Mouse (Mus musculus) macrophage (primary cell): ENCODE results near the gene Plrg1. TPM values are rescaled to one million over a fixed set of nuclear protein-coding genes. Genes with fewer than 3 reads are reported as not detected.
A peak's percentile ranks its signal among the peaks of the same experiment; 100 is the strongest.

Experiments used
- H3K27ac ChIP-seq: fragments of 350-480 bp; formaldehyde crosslinking; 2 replicates; pipeline ENCODE4 v1.9.0; 2021
- H3K36me3 ChIP-seq: fragments of 350-480 bp; formaldehyde crosslinking; 2 replicates; pipeline ENCODE4 v1.9.0; 2021; ENCODE audit errors: inconsistent target
- H3K4me3 ChIP-seq: fragments of 350-480 bp; formaldehyde crosslinking; 2 replicates; pipeline ENCODE4 v1.9.0; 2021; ENCODE audit errors: inconsistent target
- H3K79me2 ChIP-seq: fragments of 350-480 bp; formaldehyde crosslinking; 2 replicates; pipeline ENCODE4 v1.9.0; 2021; ENCODE audit errors: inconsistent target
- WGBS: methylation state at CpG from one replicate; pipeline ENCODE4 v1.1.7; 2026; ENCODE audit warnings: inconsistent platforms; ENCODE audit not compliant: missing documents; 5-methylcytosine and 5-hydroxymethylcytosine counted together
- polyA plus RNA-seq: library from polyadenylated mRNA; stranded (reverse); fragments of 250-400 nt; gene quantifications from 3 replicates; pipeline ENCODE4 v1.2.4, GENCODE M21; 2018; ENCODE audit warnings: inconsistent platforms

The Plrg1 gene
- polyA plus RNA-seq, 1 experiment from 2014 or later = 38.1 TPM

DNA sequence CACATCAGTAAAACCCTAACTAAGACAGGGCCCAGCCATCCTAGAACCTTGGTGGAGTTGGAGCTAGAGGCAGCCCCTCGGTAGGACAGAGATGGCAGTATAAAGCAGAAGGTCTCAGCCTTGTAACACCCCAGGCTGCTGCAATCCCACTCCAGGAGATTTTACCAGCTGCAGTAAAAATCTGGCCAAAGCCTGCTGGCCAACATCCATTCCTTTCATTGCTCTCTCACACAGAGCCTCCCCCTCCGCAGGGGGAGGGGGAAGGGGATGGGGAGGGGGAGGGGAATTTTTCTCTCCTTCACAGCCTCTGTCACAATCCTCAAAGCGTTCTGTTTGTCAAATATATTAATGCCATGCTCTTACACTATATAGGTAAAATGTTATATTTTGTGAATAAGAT, 21.2 kb downstream of the Plrg1 start:
- WGBS = 64% methylated on average over 3 of the region's 3 CpGs
- Histone ChIP-seq H3K36me3 (peaks cover 9% of the 10 kb centered on the region), H3K79me2 (no peaks in the 10 kb centered on the region), H3K4me3 (no peak overlapping the region), H3K27ac (no peak overlapping the region)

DNA sequence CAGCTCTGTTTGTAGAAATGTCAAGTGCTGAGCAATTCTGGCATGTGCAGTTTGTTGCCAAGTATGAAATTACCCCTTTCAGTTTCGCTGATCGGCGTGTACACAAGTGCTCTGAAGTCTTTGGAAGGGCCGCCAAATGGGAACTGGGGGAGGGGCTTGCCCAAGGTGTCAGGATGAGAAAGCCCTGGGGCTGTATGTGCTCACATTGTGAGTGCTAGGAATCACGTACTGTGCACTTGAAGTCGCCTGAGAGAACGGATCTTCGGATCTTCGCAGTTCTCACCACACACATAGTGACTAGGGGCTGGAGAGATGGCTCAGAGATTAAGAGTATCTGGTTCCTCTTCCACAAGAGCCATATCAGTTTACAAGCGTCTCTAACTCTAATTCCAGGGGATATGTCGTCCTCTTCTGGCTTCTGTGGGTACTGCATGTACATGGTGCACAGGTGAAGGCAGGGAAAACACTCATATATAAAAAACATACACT, 25.3 kb downstream of the Plrg1 start:
- H3K36me3 ChIP-seq = no peaks in the 10 kb centered on the region
- under 1% methylated on average over 11 of the region's 11 CpGs for WGBS
- no peak overlapping the region for H3K27ac ChIP-seq
- peak overlapping the region; percentile 14; the same call in 1 of the 2 replicates for H3K4me3 ChIP-seq
- no peaks in the 10 kb centered on the region for H3K79me2 ChIP-seq

DNA sequence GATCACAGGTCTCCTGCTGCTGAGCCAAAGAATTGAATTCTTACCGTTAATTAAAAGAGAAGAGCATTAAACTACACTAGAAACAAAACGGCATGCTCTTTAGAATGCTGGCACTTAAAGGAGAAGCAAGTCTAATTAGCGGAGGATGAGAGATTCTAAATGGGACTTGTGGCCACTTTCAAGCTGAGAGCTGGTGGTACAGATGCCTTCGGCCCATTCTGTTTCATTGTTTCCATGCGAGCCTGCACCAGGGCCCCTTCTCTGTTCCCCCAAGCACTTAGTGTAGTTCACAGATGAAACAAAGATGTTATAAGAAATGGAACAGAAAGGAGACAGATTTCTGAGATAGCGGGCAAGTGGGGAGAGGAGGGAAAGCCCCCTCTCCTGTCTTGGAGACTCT, 42.3 kb downstream of the Plrg1 start:
- Histone ChIP-seq H3K27ac (no peak overlapping the region), H3K79me2 (no peaks in the 10 kb centered on the region), H3K36me3 (no peaks in the 10 kb centered on the region), H3K4me3 (no peak overlapping the region)
- 86% methylated on average over 6 of the region's 6 CpGs for WGBS

DNA sequence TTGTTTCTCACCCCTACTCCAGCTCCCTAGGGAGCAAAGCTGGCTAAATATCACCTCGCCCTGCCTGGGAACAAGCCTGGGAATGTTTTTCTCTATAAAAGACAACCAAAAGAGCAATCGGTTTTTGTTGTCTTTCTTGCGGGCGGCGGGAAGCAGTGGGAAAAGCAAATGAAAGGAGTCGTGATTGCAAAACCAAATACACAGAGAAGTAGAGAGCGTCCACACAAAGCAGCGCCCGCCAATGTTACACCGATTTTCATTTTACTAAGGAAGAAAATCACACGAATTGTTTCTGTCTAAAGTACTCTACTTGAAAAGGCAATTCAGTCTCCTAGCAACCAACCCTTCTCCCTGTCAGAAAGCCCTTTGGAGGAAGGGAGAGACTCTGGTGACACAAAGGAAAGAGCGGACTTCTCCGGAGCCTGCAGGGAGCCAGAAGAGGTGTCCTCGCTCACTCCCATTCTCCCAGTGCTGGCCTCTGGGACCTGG, 43.3 kb downstream of the Plrg1 start:
- no peaks in the 10 kb centered on the region for H3K79me2 ChIP-seq
- WGBS = 47% methylated on average over 14 of the region's 14 CpGs
- H3K36me3 ChIP-seq = no peaks in the 10 kb centered on the region
- H3K27ac ChIP-seq = no peak overlapping the region
- H3K4me3 ChIP-seq = no peak overlapping the region

DNA sequence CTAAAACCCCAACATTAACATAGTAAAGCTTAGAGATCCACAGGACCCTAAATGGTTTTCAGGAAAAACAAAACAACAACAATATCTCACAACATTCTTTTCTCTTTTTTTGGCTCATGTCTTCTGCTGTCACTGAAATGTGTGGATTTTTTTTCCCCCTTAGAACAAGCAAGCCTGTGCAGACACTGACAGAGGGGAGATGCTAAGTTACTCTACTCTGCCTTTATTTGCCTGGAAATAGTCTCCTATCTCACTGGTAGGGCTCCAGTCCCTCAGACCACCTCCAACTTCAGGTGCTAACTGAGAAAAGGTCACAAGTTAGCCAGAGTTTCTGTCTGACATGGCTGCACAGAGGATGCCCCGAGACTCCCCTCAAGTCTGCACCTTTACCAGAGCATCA, 43.8 kb downstream of the Plrg1 start:
- WGBS = 89% methylated on average over 1 of the region's 1 CpGs

DNA sequence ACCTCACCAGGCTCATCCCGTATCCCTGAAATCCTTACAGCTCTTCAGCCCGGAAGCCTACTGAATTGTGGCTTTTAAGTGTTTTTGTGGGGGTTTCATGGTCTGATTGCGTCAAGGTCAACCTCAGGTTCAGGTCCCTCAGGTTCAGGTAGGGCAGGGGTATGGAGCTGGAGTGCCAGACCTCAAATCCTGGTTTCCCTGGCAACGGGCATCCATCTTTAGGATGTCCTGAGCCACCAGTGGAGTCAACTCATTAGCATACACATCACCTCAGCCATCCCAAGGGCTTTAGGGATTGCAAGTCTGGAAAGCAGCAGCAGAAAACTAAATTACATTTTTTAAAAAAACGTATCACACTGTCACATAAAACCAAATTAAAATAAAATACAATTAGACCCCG, 44.3 kb downstream of the Plrg1 start:
- Histone ChIP-seq H3K4me3 (no peak overlapping the region), H3K36me3 (no peaks in the 10 kb centered on the region), H3K27ac (no peak overlapping the region), H3K79me2 (no peaks in the 10 kb centered on the region)
- WGBS = 81% methylated on average over 6 of the region's 6 CpGs

More for the DNA sequence above, 43.8 kb downstream of the Plrg1 start:
- no peak overlapping the region for H3K4me3 ChIP-seq
- H3K27ac ChIP-seq = no peak overlapping the region
- no peaks in the 10 kb centered on the region for H3K79me2 ChIP-seq
- no peaks in the 10 kb centered on the region for H3K36me3 ChIP-seq

DNA sequence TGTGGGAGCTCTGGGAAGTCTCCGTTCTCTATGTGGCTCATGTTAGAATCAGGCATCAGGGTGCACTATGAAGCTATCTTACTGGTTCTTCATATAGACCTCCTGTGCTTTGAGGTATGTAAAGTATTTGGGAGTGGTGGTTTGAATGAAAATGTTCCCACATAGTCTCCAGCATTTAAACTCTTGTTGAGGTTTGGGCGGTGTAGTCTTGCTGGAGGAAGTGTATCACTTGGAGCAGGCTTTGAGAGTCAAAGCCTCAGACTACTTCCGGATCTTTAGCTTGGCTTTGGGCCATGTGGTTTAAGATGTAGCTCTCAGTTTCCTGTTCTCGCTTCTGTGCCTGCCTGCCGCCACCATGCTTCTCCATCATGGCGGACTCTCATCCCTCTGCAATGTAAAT, 47.0 kb downstream of the Plrg1 start:
- Histone ChIP-seq H3K79me2 (no peaks in the 10 kb centered on the region), H3K4me3 (no peak overlapping the region), H3K36me3 (no peaks in the 10 kb centered on the region), H3K27ac (no peak overlapping the region)
- 63% methylated on average over 6 of the region's 6 CpGs for WGBS

DNA sequence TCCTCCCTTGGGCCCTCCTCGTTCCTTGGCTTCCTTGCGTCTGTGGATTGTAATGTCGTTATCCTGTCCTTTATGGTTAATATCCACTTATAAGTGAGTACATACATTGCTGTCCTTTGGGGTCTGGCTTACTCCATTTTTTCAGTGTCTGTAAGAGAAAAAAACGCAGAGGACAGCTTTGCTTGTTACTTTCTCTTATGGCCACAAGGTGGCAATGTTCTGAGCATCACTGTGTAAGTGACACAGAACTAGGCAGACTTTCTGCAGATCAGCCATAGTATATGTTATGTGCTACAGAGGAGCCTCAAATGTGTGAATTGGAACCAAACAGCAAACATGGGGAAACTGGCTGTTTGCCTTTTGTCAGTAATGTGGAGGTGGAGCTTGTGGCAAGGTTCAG, 54.8 kb downstream of the Plrg1 start:
- Histone ChIP-seq H3K4me3 (no peak overlapping the region), H3K27ac (no peak overlapping the region), H3K79me2 (no peaks in the 10 kb centered on the region), H3K36me3 (no peaks in the 10 kb centered on the region)
- WGBS = 40% methylated on average over 4 of the region's 4 CpGs

DNA sequence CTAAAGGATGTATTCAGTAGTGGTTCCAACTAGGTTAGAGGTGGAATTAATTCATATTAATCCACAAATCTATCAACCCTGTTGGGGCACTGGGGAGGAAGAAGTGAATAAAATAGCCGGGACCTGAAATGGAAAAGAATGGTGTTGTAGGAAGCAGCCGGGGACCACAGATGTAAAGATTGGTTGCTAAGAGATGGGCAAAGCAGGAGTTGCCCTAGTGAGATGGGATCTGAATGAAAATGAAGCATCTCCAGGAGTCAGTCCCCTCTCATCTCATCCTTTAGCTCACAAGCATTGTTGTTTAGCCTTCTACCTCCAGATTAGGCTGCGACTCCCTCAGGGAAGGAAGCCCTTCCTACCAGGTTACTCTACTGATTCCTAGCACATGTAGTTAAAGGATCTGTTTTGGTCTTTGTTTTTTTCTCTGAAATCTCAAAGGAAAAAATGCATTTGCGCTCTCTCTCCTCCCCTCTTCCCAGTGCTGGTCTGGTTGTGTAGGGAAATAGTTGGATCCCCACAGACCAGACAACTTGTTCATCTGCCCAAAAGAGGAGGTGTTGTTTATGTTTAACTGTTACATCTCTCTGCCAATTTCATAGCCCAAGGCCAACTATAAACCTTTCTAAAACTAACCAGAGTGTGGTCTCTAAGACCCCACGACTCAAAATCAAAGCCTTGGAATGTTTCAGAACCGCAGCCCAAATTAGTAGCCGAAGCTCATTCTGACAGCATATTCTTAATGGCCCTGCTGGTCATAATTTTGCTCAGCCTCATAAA, 56.4 kb downstream of the Plrg1 start:
- no peaks in the 10 kb centered on the region for H3K36me3 ChIP-seq
- no peak overlapping the region for H3K27ac ChIP-seq
- WGBS = 56% methylated on average over 7 of the region's 7 CpGs
- H3K4me3 ChIP-seq = no peak overlapping the region
- no peaks in the 10 kb centered on the region for H3K79me2 ChIP-seq

DNA sequence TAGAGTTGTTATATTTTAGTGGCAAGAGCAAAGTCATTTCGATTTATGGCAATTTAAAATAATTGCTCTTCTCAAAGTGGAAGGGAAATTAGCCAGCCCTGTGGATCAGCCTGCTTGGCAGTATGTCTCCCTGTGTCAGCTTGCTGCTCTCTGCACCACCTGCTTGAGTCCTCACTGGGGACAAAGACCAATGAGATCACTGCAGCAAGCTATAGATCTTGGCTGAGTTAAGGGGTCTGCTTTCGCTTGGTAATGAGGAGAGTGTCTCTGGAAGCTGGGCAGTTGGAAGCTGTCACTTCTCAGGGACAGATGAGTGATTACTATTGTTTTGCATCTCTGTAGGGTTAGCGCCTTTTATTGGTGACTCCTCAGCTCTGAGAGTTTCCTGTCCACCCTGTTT, 57.5 kb downstream of the Plrg1 start:
- Histone ChIP-seq H3K4me3 (no peak overlapping the region), H3K27ac (no peak overlapping the region), H3K79me2 (no peaks in the 10 kb centered on the region), H3K36me3 (no peaks in the 10 kb centered on the region)
- 36% methylated on average over 3 of the region's 3 CpGs for WGBS

DNA sequence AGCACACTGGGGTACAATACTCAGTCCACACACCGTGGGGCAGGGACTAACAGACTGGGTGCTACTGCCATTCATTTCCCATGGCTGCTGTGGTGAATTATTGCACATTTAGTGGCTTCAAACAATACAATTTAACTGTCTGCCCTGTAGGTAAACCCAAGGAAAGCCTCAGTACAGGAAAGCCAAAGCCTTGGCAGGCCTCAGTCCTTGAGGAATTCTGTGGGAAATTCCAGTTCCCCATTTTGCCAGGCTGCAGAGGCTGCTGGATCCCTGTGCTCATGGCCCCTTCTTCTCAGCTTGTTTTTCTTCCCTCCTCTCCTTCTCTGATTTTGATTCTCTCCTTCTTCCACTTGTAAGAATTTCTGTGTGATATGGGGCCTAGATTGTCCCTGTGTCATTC, 59.6 kb downstream of the Plrg1 start:
- no peaks in the 10 kb centered on the region for H3K79me2 ChIP-seq
- H3K27ac ChIP-seq = no peak overlapping the region
- no peaks in the 10 kb centered on the region for H3K36me3 ChIP-seq
- H3K4me3 ChIP-seq = no peak overlapping the region
- 20% methylated on average over 1 of the region's 1 CpGs for WGBS

DNA sequence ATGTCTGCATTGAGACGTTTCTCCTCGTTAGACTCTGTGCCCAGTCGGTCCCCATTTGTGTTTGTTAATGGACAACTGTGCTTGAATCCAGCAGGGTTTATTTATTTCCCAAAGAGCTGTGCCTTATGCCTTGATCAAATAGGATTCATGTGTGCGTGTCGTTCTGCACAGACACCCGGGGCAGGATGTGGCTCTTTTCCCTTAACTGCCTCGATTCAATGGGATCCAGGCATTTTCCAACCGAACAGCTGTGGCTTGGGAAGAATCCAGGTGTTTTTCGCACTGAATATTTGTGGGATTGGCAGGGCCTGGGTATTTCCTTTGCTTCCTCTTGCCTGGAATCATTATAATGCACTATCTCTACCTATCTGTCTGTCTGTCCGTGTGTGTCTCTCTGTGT, 62.3 kb downstream of the Plrg1 start:
- Histone ChIP-seq H3K36me3 (no peaks in the 10 kb centered on the region), H3K79me2 (no peaks in the 10 kb centered on the region)
- 78% methylated on average over 10 of the region's 10 CpGs for WGBS

More for the DNA sequence above, 62.3 kb downstream of the Plrg1 start:
- no peak overlapping the region for H3K4me3 ChIP-seq
- no peak overlapping the region for H3K27ac ChIP-seq

Other genes starting within 250 kb of the Plrg1 start
- not detected in 3 replicates for gene Rbm46, start 179.0 kb upstream of the Plrg1 start, polyA plus RNA-seq
- gene Lrat, start 151.5 kb upstream of the Plrg1 start, polyA plus RNA-seq = not detected in 3 replicates
- not detected in 3 replicates for gene Fgg, start 47.8 kb upstream of the Plrg1 start, polyA plus RNA-seq
- not detected in 3 replicates for gene Fga, start 29.4 kb upstream of the Plrg1 start, polyA plus RNA-seq
- gene Fgb, start 5.7 kb upstream of the Plrg1 start, polyA plus RNA-seq = not detected in 3 replicates
- gene Dchs2, start 72.4 kb downstream of the Plrg1 start, polyA plus RNA-seq = not detected in 3 replicates